Mouse (Mus musculus): Measurements from ENCODE around the gene Sec16a.

The Sec16a gene

DNA sequence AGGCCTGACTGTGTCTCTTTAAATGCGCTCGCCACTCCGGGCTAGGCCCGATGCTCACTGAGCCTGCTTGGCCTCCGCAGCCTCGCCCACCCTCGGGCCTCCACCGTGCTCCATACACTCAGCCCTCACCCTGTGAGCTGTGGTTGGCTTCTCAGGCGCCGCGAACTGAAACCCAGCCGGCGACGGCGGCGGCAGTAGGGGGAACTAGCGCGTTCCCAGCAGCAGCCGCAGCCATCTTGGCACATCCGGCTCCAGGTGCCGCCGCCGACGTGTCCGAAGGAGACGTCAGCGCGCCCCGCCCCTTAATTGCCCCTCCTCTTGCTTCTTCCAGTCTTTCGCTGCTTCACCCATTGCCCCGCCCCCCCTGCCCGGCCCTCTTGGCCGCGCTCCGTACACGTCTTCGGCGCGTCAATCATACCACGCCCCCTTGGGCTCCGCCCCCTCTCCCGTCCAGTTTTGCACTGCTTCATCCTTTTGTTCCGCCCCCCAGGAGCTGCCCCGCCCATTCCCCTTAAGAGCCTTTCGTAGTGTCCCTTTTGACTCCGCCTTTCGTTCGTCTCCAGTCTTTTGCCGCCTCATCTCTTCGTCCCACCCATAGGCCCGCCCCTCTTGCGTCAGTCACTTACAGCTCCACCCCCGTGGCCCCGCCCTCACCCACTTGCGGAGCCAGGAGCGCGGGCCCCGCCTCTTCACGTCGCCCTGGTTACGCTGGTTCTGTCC is at the start of gene Sec16a:
TSS of gene Sec16a (minus strand) at position 271 of the 720 bp plus-strand sequence.
- peak; percentile 100 for DNase-seq

DNA sequence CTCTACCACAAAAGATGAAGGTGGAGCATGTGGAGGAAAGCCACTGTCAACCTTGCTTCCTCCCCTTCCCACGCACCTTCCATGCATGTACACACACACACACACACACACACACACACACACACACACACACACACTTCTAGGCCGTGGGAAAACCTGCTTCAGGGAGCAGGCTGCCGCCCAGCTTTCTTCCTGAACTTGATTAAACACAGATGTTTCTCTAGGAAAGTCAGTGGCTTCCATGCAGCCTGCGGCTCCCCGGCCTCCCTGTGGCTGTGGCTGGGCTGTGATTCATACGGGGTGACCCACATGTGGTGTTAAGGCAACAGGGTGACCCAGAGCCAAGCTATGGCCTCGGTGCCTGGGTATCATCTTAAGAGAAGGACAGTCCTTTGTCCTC is 49.4 kb upstream of the Sec16a start:
- DNase-seq: no peak

DNA sequence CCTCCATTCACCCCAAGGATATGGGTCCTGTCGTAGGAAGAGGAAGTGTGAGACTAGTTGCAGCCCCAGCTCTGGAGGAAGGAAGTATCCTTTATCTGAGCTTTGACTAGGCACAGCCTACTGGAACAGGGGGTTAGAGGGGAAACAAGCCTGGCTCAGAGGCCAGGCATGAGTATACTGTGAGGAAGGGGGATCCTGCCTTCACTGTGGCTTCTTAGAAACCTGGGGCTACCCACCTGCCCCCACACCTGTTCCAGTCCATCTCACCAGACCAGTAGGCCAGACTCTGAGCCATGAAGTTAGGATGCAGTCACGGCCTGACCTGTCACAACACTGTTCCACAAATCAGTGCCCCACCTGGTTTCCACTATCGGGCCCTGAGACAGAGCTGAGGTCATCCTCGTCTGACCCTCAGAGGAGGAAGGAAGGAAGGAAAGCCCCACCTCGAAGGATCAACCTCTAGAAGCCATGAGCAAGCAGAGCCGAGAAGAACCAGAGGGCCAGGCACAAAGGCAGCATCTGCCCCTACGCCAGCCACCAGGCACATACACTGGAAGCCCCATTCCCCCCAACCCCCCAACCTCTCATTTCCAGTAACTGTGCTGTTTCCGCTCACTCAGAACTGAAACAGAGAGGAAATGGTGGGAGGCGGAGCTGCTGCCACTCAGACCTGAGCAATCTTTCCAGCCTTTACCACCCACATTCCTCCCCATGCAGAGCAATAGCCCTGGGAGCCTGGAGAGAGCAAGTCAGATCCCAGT is 48.2 kb upstream of the Sec16a start:
- DNase-seq: peak; percentile 65

DNA sequence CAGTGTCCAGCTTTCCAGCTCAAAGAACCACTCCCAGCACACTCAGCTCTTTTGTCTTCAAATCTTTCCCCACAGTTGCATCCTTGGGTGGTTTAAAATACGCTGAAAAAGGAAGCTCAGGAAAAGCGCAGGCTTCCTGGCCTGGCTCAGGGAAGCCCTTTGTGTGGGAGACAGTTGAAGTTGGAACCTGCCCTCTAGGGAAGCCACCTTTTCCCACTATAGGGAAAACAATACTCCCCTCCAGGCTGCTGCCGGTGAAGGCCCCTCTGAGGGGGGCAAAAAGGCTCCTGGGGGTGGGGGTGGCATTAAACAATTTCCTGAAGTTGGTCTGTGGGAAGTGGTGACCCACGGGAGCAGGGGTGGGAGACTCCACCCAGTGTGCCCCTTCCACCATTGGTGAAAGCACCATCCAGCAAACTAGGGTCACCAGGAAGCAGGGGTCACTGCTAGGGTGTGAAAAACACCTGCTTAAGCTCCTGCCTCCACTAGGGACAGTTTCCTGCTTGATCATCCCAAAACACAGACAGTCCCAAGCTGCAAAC is 45.8 kb upstream of the Sec16a start:
- DNase-seq: peak; percentile 52

DNA sequence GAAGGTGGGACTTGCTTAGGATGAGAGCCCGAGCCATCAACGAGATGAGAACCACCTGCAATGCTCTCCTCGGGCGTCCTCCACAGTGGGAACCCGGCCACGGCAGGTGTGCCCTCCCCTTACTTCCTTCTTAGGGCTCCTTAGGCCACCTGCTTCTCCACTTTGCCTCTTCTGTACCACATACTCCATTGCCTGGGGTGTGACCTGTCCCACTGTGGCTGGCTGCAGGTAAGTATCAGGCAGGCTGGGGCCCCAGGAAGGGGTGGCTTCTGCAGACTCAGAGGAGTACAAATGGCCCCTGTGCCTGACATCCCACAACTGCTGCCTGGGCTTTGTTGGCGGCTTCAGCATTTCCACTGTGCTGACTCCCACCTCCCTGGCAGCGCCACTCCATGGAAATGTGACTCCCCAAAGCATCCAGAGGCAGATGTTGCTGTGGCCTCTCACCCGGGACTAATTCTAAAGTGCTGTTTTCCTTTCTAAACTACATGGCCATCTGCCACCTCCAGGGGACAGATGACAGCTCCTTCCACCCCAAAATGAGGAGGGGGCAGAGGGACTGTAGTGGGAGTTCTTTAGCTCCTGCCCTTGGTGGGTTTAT is 43.6 kb upstream of the Sec16a start:
- DNase-seq: no peak

GRCm38 (mm10) chr2:26487322-26488021 is 42.5 kb upstream of the Sec16a start:
- peak; percentile 47 for DNase-seq

DNA sequence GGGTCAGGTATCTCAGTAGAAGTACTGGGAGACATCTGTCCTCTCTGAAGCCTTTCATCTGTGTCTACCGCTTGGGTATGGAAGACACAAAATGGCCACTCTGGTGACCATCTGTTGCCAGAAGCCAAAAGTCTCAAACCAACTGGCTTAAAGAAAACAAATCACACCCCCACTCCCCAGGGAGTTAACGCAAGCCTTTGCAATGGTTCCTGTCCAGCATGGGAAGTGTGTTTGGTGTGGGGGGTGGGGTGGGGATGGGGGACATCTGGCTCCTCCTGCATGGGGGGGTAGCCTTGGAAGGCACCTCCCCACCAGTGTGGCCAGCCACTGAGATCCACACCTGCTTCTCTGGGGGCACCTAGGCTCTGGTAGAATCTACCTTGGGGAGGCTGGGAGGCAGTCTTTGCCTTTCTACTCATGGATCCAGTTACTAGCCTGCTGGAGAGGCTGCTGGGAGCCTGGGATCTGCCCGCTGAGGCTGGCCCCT is 41.9 kb upstream of the Sec16a start:
- peak; percentile 59 for DNase-seq

- no peak for DNase-seq
Measured at GRCm38 (mm10) chr2:26486264-26486810, 41.3 kb upstream of the Sec16a start.

DNA sequence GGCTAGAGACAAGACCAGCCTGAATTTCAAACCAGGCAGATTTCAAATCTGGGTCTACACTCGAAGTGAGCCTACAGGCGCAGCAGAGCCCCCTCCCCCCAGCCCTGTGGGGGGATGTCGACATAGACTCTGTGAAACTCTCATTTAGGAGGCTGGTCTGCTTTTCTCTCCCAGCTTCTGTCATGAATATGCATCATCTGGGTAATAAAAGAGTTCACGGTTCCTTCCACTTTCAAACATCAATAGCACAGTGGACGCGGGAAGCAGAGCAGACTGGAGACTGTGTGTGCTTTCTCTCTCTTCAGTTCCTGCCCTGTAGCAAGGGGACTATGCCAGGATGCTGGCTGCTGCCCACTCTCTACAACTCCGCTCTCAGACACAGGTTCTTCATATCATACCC is 40.7 kb upstream of the Sec16a start:
- no peak for DNase-seq

- DNase-seq: no peak
Measured at GRCm38 (mm10) chr2:26485278-26485677, 40.3 kb upstream of the Sec16a start.

DNA sequence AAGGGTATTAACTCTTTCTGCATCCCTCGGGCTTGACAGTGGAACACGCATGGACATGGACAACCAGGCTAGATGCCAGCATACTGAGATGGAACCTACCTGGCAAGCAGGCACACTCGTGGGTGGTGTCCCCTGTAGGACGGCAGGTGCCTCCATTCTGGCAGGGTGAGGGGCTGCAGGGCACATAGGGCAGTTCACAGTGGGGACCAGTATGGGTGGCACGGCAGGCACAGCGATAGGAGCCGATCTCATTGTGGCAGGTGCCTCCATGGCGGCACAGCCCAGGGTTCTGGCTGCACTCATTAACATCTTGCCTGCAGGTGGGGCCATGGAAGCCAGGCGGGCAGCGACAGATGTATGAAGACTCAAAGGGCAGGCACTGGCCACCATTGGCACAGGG is 39.2 kb upstream of the Sec16a start:
- DNase-seq: no peak

- DNase-seq: no peak
Measured at GRCm38 (mm10) chr2:26483230-26483869, 38.3 kb upstream of the Sec16a start.

DNA sequence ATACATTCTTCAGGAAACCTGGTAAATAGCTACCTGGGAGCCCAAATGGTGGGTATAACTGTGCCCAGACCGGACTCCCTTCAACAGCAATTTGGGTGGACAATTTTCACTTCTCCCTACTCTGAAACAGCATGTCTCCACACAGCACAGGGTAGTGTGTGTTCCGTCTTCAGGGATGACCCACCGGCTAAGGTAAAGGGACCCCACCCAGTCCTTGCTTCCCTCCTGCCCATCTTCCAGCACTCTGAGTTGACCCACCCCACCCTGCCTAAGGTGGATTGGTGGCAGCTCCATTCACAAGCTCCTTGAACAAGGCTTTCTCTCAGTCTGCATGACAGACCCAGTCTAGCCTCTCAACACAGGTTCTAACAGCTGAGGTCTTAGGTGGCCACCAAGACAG is 37.8 kb upstream of the Sec16a start:
- no peak for DNase-seq

GRCm38 (mm10) chr2:26481724-26482495 is 36.9 kb upstream of the Sec16a start:
- peak; percentile 63 for DNase-seq

DNA sequence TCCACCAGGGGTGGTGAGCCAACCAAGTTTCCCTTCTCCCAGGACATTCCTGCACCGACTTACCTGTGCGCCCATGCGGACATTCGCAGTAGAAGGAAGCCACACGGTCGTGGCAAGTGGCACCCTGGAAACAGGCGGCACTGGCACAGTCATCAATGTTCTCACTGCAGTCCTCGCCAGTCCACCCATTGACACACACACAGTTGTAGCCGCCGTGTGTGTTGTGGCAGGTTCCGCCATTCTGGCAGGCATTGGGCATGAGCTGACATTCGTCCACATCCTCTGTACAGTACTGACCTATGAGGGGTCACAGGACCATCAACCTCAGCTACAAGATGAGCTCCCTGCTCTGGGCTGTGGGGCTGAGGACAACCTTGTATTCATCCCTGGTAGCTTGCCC is 35.9 kb upstream of the Sec16a start:
- no peak for DNase-seq

DNA sequence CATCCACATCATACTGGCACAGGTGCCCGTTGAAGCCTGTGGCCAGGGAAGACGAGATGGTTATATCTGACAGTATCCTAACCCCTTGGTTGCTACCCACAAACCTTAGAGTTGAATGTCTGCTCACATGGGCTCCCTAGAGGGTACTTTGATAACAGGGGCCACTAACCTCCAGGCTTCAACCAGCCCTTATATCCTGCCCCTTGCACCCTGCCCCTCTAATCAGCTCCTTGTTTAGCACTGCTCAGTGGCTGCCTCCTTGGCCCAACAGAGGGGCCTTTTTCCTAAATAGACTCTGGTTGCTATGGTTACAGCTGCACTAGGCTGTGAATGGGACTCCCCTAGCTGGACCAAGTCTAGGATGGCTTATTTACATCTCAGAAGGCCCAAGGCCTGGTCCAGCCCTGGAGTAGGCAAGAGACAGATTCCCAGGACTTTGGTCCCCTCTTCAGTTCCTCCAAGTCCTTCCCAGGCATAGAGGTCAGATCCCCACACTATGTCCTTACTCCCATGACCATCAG is 33.7 kb upstream of the Sec16a start:
- DNase-seq: no peak

DNA sequence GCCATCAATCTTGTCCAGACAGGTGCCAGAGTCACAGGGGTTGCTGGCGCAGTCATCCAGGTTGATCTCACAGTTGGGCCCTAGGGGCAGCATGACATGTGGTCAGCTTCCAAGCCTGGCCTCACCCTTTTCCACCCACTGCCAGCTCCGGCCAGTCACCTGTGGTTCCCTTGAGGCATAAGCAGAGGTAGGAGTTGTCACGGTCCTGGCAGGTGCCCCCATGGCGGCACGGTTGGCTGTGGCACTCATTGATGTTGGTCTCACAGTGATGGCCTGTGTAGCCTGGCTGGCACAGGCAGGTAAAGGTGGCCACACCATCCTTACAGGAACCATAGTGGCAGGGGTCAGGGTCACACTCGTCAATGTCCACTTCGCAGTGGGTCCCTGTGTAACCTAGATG is 32.9 kb upstream of the Sec16a start:
- DNase-seq: no peak

DNA sequence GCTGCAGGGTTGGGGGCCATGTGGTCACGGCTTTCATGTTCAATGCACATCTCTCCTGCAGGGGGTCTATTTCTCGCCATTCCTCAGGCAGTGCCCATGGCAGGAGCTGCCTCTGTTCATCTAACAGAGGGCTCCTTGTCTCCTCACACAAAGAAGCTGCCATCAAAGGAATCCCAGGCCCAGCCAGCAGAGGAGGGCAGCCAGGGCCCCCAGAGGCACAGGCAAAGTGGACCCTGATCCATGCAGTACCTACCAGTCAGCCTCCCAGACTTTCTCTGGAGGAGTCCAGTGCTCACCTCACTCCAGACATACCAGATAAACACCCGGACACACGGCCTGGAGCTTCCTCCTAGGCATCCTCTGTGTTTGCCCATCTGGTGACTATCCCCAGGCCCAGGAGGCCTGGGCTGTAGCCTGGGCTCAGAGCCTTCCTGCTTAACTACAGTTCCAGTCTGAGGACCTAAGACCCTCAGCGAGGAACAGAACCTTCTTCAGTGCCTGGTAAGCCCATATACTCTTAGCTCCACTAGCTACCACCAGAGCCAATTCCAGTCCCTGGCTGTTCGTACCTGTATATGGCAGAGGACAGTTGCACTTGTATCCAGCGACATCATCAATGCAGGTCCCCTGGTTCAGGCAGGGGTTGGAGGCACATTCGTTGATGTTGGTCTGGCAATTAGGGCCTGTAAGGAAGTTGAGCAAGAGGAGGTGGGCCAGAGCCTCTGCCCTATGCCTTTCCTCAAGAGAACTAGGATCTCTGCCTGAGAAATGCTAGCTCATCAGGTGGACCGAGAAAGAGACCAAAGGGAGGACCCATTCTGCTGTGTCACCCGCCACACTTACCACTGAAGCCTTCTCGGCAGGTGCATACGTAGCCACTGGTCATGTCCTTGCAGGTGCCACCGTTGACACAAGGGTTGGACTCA is 30.8 kb upstream of the Sec16a start:
- DNase-seq: no peak

GRCm38 (mm10) chr2:26474789-26475504 is 29.9 kb upstream of the Sec16a start:
- peak; percentile 88 for DNase-seq
